17 mouse cellular contexts compared by ENCODE assay signal in genomic region chr2:154642712-154643385, GRCm38 (mm10). TPM values are rescaled to one million over a fixed set of nuclear protein-coding genes. Genes with fewer than 3 reads are reported as not detected.
DNase-seq lines count a peak whose midpoint lies in the region; ATAC-seq and TF ChIP-seq lines count a peak whose summit lies in the region.
"Had no signal": no experiment of that assay in that cellular context is flagged by ENCODE, and none has a peak within 500 bp of the region (broad histone marks: within the 10 kb centered on the region; RNA-seq: fewer than 3 reads in every experiment).

No protein-coding gene starts in this region.

- no peaks in the 10 kb centered on the region for H3K27me3 ChIP-seq in limb, embryonic 12.5 days
- no peaks in the 10 kb centered on the region for H3K27me3 ChIP-seq in limb, embryonic 10.5 days (ENCODE audit: low read depth, poor library complexity, severe bottlenecking)
- no peaks in the 10 kb centered on the region for H3K27me3 ChIP-seq in liver, embryonic 14.5 days (ENCODE audit: control insufficient read depth, insufficient read depth, low read length)
- H3K27me3 ChIP-seq in hindbrain, embryonic 13.5 days = no peaks in the 10 kb centered on the region
- H3K27me3 ChIP-seq: embryonic facial prominence, embryonic 15.5 days; forebrain, embryonic 12.5 days had no signal

- H3K4me3 ChIP-seq in limb, embryonic 12.5 days (replicated peaks) = no peak overlapping the region
- H3K4me3 ChIP-seq in limb, embryonic 10.5 days = no peak overlapping the region
- no peak overlapping the region for H3K4me3 ChIP-seq in liver, embryonic 14.5 days (ENCODE audit: insufficient read depth in 1 of 2, low read depth in 2 of 2, low read length in 2 of 2)
- no peak overlapping the region for H3K4me3 ChIP-seq in hindbrain, embryonic 13.5 days
- H3K4me3 ChIP-seq: embryonic facial prominence, embryonic 15.5 days; forebrain, embryonic 12.5 days had no signal

- peak; percentile 80 for DNase-seq in heart, adult 11 months
- no peak for DNase-seq in heart, postnatal 10 days
- DNase-seq in limb, embryonic 10.5 days (ENCODE audit: low spot score) = no peak
- peak; percentile 52 for DNase-seq in R1 (ENCODE audit: low read depth, low spot score)
- no peak for DNase-seq in liver, embryonic 14.5 days (ENCODE audit: low read depth in 3 of 3, low spot score in 3 of 3)
- no peak for DNase-seq in right cerebral cortex, postnatal 14 days
- DNase-seq: adrenal gland, adult 8-10 months; cerebellum, adult 8-10 months; midbrain, embryonic 14.5 days; right cerebral cortex, adult 18-20 months had no signal

- H3K27ac ChIP-seq in limb, embryonic 12.5 days = no peak overlapping the region
- H3K27ac ChIP-seq in limb, embryonic 10.5 days = no peak overlapping the region
- H3K27ac ChIP-seq in liver, embryonic 14.5 days = no peak overlapping the region
- no peak overlapping the region for H3K27ac ChIP-seq in hindbrain, embryonic 13.5 days
- H3K27ac ChIP-seq: embryonic facial prominence, embryonic 15.5 days; forebrain, embryonic 12.5 days had no signal

- 0 out of 2 replicates have a peak overlapping the region, but pooled peaks have one; percentile 2 for H3K9ac ChIP-seq in limb, embryonic 12.5 days (replicated peaks)
- H3K9ac ChIP-seq in liver, embryonic 14.5 days (replicated peaks) = no peak overlapping the region
- H3K9ac ChIP-seq in hindbrain, embryonic 13.5 days = no peak overlapping the region
- H3K9ac ChIP-seq: embryonic facial prominence, embryonic 15.5 days; forebrain, embryonic 12.5 days had no signal

- H3K4me2 ChIP-seq in limb, embryonic 12.5 days = no peak overlapping the region
- H3K4me2 ChIP-seq in liver, embryonic 14.5 days (ENCODE audit: low read depth) = no peak overlapping the region
- no peak overlapping the region for H3K4me2 ChIP-seq in hindbrain, embryonic 13.5 days
- H3K4me2 ChIP-seq: embryonic facial prominence, embryonic 15.5 days; forebrain, embryonic 12.5 days had no signal

- H3K4me1 ChIP-seq in limb, embryonic 12.5 days (replicated peaks) = no peaks in the 10 kb centered on the region
- no peaks in the 10 kb centered on the region for H3K4me1 ChIP-seq in limb, embryonic 10.5 days
- peaks cover 10% of the 10 kb centered on the region in 2 experiments for H3K4me1 ChIP-seq in liver, embryonic 14.5 days (replicated peaks; ENCODE audit: control insufficient read depth in 2 of 2, insufficient read depth in 2 of 2, low read length in 1 of 2)
- H3K4me1 ChIP-seq in hindbrain, embryonic 13.5 days (replicated peaks) = no peaks in the 10 kb centered on the region
- H3K4me1 ChIP-seq: embryonic facial prominence, embryonic 15.5 days; forebrain, embryonic 12.5 days had no signal

- WGBS in limb, embryonic 12.5 days = 92% methylated on average over 6 of the region's 6 CpGs
- 89% methylated on average over 6 of the region's 6 CpGs for WGBS in limb, embryonic 10.5 days
- 41% methylated on average over 6 of the region's 6 CpGs for WGBS in liver, embryonic 14.5 days (ENCODE audit: insufficient replicate concordance)
- 91% methylated on average over 6 of the region's 6 CpGs for WGBS in hindbrain, embryonic 13.5 days

- 0 out of 2 replicates have a peak, but pooled peaks have one; percentile 37 for TF ChIP-seq CTCF in liver, embryonic 14.5 days (IDR thresholded peaks at IDR 0.05; ENCODE audit: low read depth)

- TF ChIP-seq EP300 in liver, embryonic 14.5 days (IDR thresholded peaks at IDR 0.05; ENCODE audit: low read depth) = no peak

- H3K36me3 ChIP-seq in limb, embryonic 12.5 days = peaks cover 55% of the 10 kb centered on the region
- H3K36me3 ChIP-seq in limb, embryonic 10.5 days = peaks cover 52% of the 10 kb centered on the region
- H3K36me3 ChIP-seq in liver, embryonic 14.5 days (replicated peaks; ENCODE audit: control insufficient read depth, insufficient read depth, low read depth) = peaks cover 8% of the 10 kb centered on the region
- peaks cover 82% of the 10 kb centered on the region for H3K36me3 ChIP-seq in hindbrain, embryonic 13.5 days

- intact Hi-C loops in heart, postnatal 10 days (cut with DNase I) = no loop called here

- no peak for ATAC-seq in limb, embryonic 12.5 days (ENCODE audit: insufficient number of reproducible peaks, insufficient read depth, low FRiP score, low TSS enrichment, low read depth)
- ATAC-seq in liver, embryonic 14.5 days (ENCODE audit: insufficient read depth) = no peak
- no peak for ATAC-seq in hindbrain, embryonic 13.5 days (ENCODE audit: low FRiP score)

- H3K9me3 ChIP-seq in limb, embryonic 12.5 days = peaks cover 7% of the 10 kb centered on the region; the same call in 1 of the 2 replicates
- H3K9me3 ChIP-seq in limb, embryonic 10.5 days (replicated peaks) = no peaks in the 10 kb centered on the region
- no peaks in the 10 kb centered on the region; the same call in 1 of the 2 replicates for H3K9me3 ChIP-seq in liver, embryonic 14.5 days (ENCODE audit: control insufficient read depth, low read length)
- peaks cover 7% of the 10 kb centered on the region; the same call in 1 of the 2 replicates for H3K9me3 ChIP-seq in hindbrain, embryonic 13.5 days

RNA-seq across cellular contexts. Expression of gene Chmp4b, which starts 8.7 kb away (rescaled TPM):
- 100 to 1,000 TPM; 125 to 126 TPM for total RNA-seq in heart, postnatal 10 days (2021)
- 24.8 and 25.4 TPM in 2 replicates for polyA plus RNA-seq in limb, embryonic 12.5 days (2016; fragmentation: Nextera tagmentation; extraction: Ambion mirVana)
- 13.6 and 14.6 TPM in 2 replicates for polyA plus RNA-seq in limb, embryonic 10.5 days (2016; fragmentation: Nextera tagmentation; extraction: Ambion mirVana)
- 48.0 and 84.2 TPM in 2 replicates for polyA plus RNA-seq in liver, embryonic 14.5 days (2012; rRNA removed)
- polyA plus RNA-seq in liver, embryonic 14.5 days (2014; fragmentation: Nextera tagmentation; extraction: Ambion mirVana) = 8.1 and 9.1 TPM in 2 replicates
- polyA plus RNA-seq in hindbrain, embryonic 13.5 days (2015; fragmentation: Nextera tagmentation; extraction: Ambion mirVana) = 29.0 and 30.4 TPM in 2 replicates

RNA-seq across cellular contexts. Expression of gene 4930519P11Rik, which starts 29.6 kb away (rescaled TPM):
- not detected for total RNA-seq in heart, postnatal 10 days (2021)
- not detected in 2 replicates for polyA plus RNA-seq in limb, embryonic 12.5 days (2016; fragmentation: Nextera tagmentation; extraction: Ambion mirVana)
- polyA plus RNA-seq in limb, embryonic 10.5 days (2016; fragmentation: Nextera tagmentation; extraction: Ambion mirVana) = 0.34 and 0.64 TPM in 2 replicates
- polyA plus RNA-seq in liver, embryonic 14.5 days (2012; rRNA removed) = 0.35 TPM in 1 of 2 replicates, not detected in the other
- 0.32 TPM in 1 of 2 replicates, not detected in the other for polyA plus RNA-seq in liver, embryonic 14.5 days (2014; fragmentation: Nextera tagmentation; extraction: Ambion mirVana)
- polyA plus RNA-seq in hindbrain, embryonic 13.5 days (2015; fragmentation: Nextera tagmentation; extraction: Ambion mirVana) = 0.51 TPM in 1 of 2 replicates, not detected in the other
- total RNA-seq: left cerebral cortex, adult 18-20 months had no signal
- polyA plus RNA-seq: forebrain, embryonic 12.5 days; heart, postnatal 0 days; large intestine, adult 2 months had no signal

RNA-seq across cellular contexts. Expression of gene Zfp341, which starts 29.8 kb away (rescaled TPM):
- total RNA-seq in heart, postnatal 10 days (2021) = 1 to 10 TPM; 2.2 to 2.9 TPM
- 1.3 and 1.5 TPM in 2 replicates for polyA plus RNA-seq in limb, embryonic 12.5 days (2016; fragmentation: Nextera tagmentation; extraction: Ambion mirVana)
- 1.1 TPM in 2 replicates for polyA plus RNA-seq in limb, embryonic 10.5 days (2016; fragmentation: Nextera tagmentation; extraction: Ambion mirVana)
- polyA plus RNA-seq in liver, embryonic 14.5 days (2012; rRNA removed) = 3.6 and 3.9 TPM in 2 replicates
- polyA plus RNA-seq in liver, embryonic 14.5 days (2014; fragmentation: Nextera tagmentation; extraction: Ambion mirVana) = 1.1 and 2.2 TPM in 2 replicates
- 1.9 and 2.3 TPM in 2 replicates for polyA plus RNA-seq in hindbrain, embryonic 13.5 days (2015; fragmentation: Nextera tagmentation; extraction: Ambion mirVana)

RNA-seq across cellular contexts. Expression of gene Pxmp4, which starts 39.3 kb away (rescaled TPM):
- 10 to 100 TPM; 25.7 to 26.8 TPM for total RNA-seq in heart, postnatal 10 days (2021)
- polyA plus RNA-seq in limb, embryonic 12.5 days (2016; fragmentation: Nextera tagmentation; extraction: Ambion mirVana) = 14.8 and 16.0 TPM in 2 replicates
- polyA plus RNA-seq in limb, embryonic 10.5 days (2016; fragmentation: Nextera tagmentation; extraction: Ambion mirVana) = 11.4 and 14.5 TPM in 2 replicates
- 18.7 and 27.6 TPM in 2 replicates for polyA plus RNA-seq in liver, embryonic 14.5 days (2012; rRNA removed)
- polyA plus RNA-seq in liver, embryonic 14.5 days (2014; fragmentation: Nextera tagmentation; extraction: Ambion mirVana) = 30.2 and 35.4 TPM in 2 replicates
- polyA plus RNA-seq in hindbrain, embryonic 13.5 days (2015; fragmentation: Nextera tagmentation; extraction: Ambion mirVana) = 14.2 and 16.8 TPM in 2 replicates

Comparison
In these comparisons a context has a peak if more than half of its experiments do, and no peak if none do; other contexts are left out.
1. DNase-seq: peak in heart, adult 11 months (single experiment) and R1 (single experiment); none in heart, postnatal 10 days (0 of 2), limb, embryonic 10.5 days (single experiment), liver, embryonic 14.5 days (0 of 3) and right cerebral cortex, postnatal 14 days (single experiment).